Comparison of ENCODE assay signal across 32 mouse cellular contexts in genomic region chr10:127317277-127317676, GRCm38 (mm10). TPM values are rescaled to one million over a fixed set of nuclear protein-coding genes. Genes with fewer than 3 reads are reported as not detected.
DNase-seq lines count a peak whose midpoint lies in the region; ATAC-seq and TF ChIP-seq lines count a peak whose summit lies in the region.
"Had no signal": no experiment of that assay in that cellular context is flagged by ENCODE, and none has a peak within 500 bp of the region (broad histone marks: within the 10 kb centered on the region; RNA-seq: fewer than 3 reads in every experiment).

No protein-coding gene starts in this region.

- 0 out of 4 replicates have a peak, but pooled peaks of 1 of the 2 experiments have one; percentile 24 for TF ChIP-seq POLR2A in MEL (IDR thresholded peaks at IDR 0.05; ENCODE audit: control insufficient read depth in 1 of 2, insufficient read depth in 1 of 2, low read depth in 1 of 2, low read length in 2 of 2, poor library complexity in 1 of 2)

- H3K9me3 ChIP-seq in G1E (replicated peaks), result peaks cover 4% of the 10 kb centered on the region; the same call in 1 of the 2 replicates
- H3K9me3 ChIP-seq in MEL (replicated peaks; ENCODE audit: insufficient read depth, low read length), result no peaks in the 10 kb centered on the region
- no peaks in the 10 kb centered on the region for H3K9me3 ChIP-seq in liver, embryonic 13.5 days (replicated peaks)
- H3K9me3 ChIP-seq in liver, embryonic 16.5 days (replicated peaks; ENCODE audit: control insufficient read depth, low read length), result no peaks in the 10 kb centered on the region
- H3K9me3 ChIP-seq: embryonic facial prominence, embryonic 13.5 days; forebrain, embryonic 12.5 days; forebrain, embryonic 15.5 days; hindbrain, embryonic 12.5 days; hindbrain, embryonic 15.5 days had no signal

- TF ChIP-seq EP300 in MEL (IDR thresholded peaks at IDR 0.05; ENCODE audit: low read depth in 1 of 2, low read length in 2 of 2), result peak; percentile 75 to 84; a peak in 3 of 4 replicates

- ATAC-seq in G1E (ENCODE audit: extremely low read depth, insufficient number of reproducible peaks, low FRiP score, poor library complexity, severe bottlenecking), result peak; percentile 93
- peak; percentile 82 for ATAC-seq in liver, embryonic 13.5 days (ENCODE audit: low read depth)
- ATAC-seq in liver, embryonic 16.5 days (ENCODE audit: low read depth), result peak; percentile 82
- ATAC-seq: CD4-positive, CD25-positive, alpha-beta regulatory T cell, adult 4 months; forebrain, embryonic 15.5 days; Patski had no signal

- H3K4me3 ChIP-seq in G1E (ENCODE audit: low read depth, low read length), result no peak overlapping the region
- H3K4me3 ChIP-seq in MEL (ENCODE audit: control insufficient read depth in 1 of 2, insufficient read depth in 1 of 2, low read depth in 2 of 2, low read length in 2 of 2), result no peak overlapping the region
- H3K4me3 ChIP-seq in liver, embryonic 13.5 days (replicated peaks), result no peak overlapping the region
- H3K4me3 ChIP-seq in liver, embryonic 16.5 days (ENCODE audit: low read depth, low read length), result no peak overlapping the region
- H3K4me3 ChIP-seq: embryonic facial prominence, embryonic 13.5 days; erythroblast, embryonic 14.5 days; forebrain, embryonic 12.5 days; forebrain, embryonic 15.5 days; hindbrain, embryonic 12.5 days; hindbrain, embryonic 15.5 days had no signal

- DNase-seq in G1E (ENCODE audit: low spot score) (no peak), MEL (ENCODE audit: low read depth, low spot score) (peak; percentile 77)
- DNase-seq in liver, embryonic 13.5 days, result no peak
- DNase-seq in gastrocnemius, postnatal 4 days (ENCODE audit: low spot score in 2 of 2), result no peak
- no peak for DNase-seq in heart, postnatal 4 days
- DNase-seq in urinary bladder, postnatal 4 days (ENCODE audit: low spot score in 2 of 2), result no peak
- no peak for DNase-seq in right cerebral cortex, adult 18-20 months
- DNase-seq: adrenal gland, postnatal 10 days; cerebellum, adult 11 months; cerebellum, adult 2 months; cerebellum, adult 9-11 months; cerebellum, postnatal 25 days; gastrocnemius, postnatal 25 days had no signal

- peak overlapping the region; percentile 94 for H3K27ac ChIP-seq in MEL (ENCODE audit: control insufficient read depth, low read depth, low read length)
- peak overlapping the region; percentile 73 for H3K27ac ChIP-seq in liver, embryonic 13.5 days
- H3K27ac ChIP-seq in liver, embryonic 16.5 days (ENCODE audit: low read length), result no peak overlapping the region
- H3K27ac ChIP-seq: embryonic facial prominence, embryonic 13.5 days; forebrain, embryonic 12.5 days; forebrain, embryonic 15.5 days; hindbrain, embryonic 12.5 days; hindbrain, embryonic 15.5 days had no signal

- no peak for TF ChIP-seq RAD21 in MEL (IDR thresholded peaks at IDR 0.05; ENCODE audit: low read depth, low read length)

- TF ChIP-seq CTCF in G1E (IDR thresholded peaks at IDR 0.05; ENCODE audit: low read depth, low read length) (no peak), MEL (IDR thresholded peaks at IDR 0.05 in 2 of 3, conservative IDR thresholded peaks at IDR 0.05 in 1 of 3; ENCODE audit: control insufficient read depth in 1 of 3, insufficient read depth in 1 of 3, low read depth in 2 of 3, low read length in 3 of 3, poor library complexity in 1 of 3, severe bottlenecking in 1 of 3) (no peak)

- H3K27me3 ChIP-seq in G1E (ENCODE audit: insufficient read depth, low read length) (no peaks in the 10 kb centered on the region), MEL (ENCODE audit: control insufficient read depth in 1 of 2, insufficient read depth in 2 of 2, low read length in 2 of 2) (no peaks in the 10 kb centered on the region)
- no peaks in the 10 kb centered on the region for H3K27me3 ChIP-seq in liver, embryonic 13.5 days
- H3K27me3 ChIP-seq in liver, embryonic 16.5 days (ENCODE audit: control insufficient read depth, insufficient read depth, low read depth, low read length), result no peaks in the 10 kb centered on the region
- H3K27me3 ChIP-seq: forebrain, embryonic 15.5 days; hindbrain, embryonic 15.5 days; Patski had no signal

- peak overlapping the region; percentile 57; the same call in 1 of the 2 replicates for H3K9ac ChIP-seq in MEL (ENCODE audit: control insufficient read depth, low read depth, low read length, poor library complexity, severe bottlenecking)
- H3K9ac ChIP-seq in liver, embryonic 13.5 days, result no peak overlapping the region
- no peak overlapping the region for H3K9ac ChIP-seq in liver, embryonic 16.5 days (ENCODE audit: low read depth, low read length)
- H3K9ac ChIP-seq: embryonic facial prominence, embryonic 13.5 days; forebrain, embryonic 12.5 days; forebrain, embryonic 15.5 days; hindbrain, embryonic 12.5 days; hindbrain, embryonic 15.5 days had no signal

- H3K79me2 ChIP-seq in MEL (ENCODE audit: control insufficient read depth, insufficient read depth, low read length, poor library complexity), result no peaks in the 10 kb centered on the region

- peaks cover 75% of the 10 kb centered on the region for H3K4me1 ChIP-seq in G1E (ENCODE audit: insufficient read depth, low read depth, low read length)
- H3K4me1 ChIP-seq in MEL (ENCODE audit: control insufficient read depth in 1 of 2, insufficient read depth in 2 of 2, low read length in 2 of 2), result peaks cover 9 to 26% of the 10 kb centered on the region in 2 experiments
- peaks cover 44% of the 10 kb centered on the region for H3K4me1 ChIP-seq in liver, embryonic 13.5 days (replicated peaks)
- H3K4me1 ChIP-seq in liver, embryonic 16.5 days (ENCODE audit: control insufficient read depth, low read depth, low read length), result peaks cover 15% of the 10 kb centered on the region
- H3K4me1 ChIP-seq: forebrain, embryonic 12.5 days; forebrain, embryonic 15.5 days; hindbrain, embryonic 12.5 days had no signal

- WGBS in liver, embryonic 13.5 days (ENCODE audit: insufficient replicate concordance), result 14% methylated on average over 2 of the region's 2 CpGs
- WGBS in liver, embryonic 16.5 days (ENCODE audit: insufficient replicate concordance), result 21% methylated on average over 2 of the region's 2 CpGs

- H3K4me2 ChIP-seq in liver, embryonic 13.5 days, result no peak overlapping the region
- no peak overlapping the region for H3K4me2 ChIP-seq in liver, embryonic 16.5 days (ENCODE audit: low read depth, low read length)
- H3K4me2 ChIP-seq: embryonic facial prominence, embryonic 13.5 days; forebrain, embryonic 12.5 days; forebrain, embryonic 15.5 days; heart, embryonic 11.5 days; hindbrain, embryonic 12.5 days; hindbrain, embryonic 15.5 days had no signal

- H3K36me3 ChIP-seq in G1E (replicated peaks), result peaks cover 17% of the 10 kb centered on the region
- peaks cover 0 to 18% of the 10 kb centered on the region in 2 experiments; a peak in 2 of 4 replicates for H3K36me3 ChIP-seq in MEL (ENCODE audit: control insufficient read depth in 1 of 2, insufficient read depth in 2 of 2, low read length in 2 of 2)
- H3K36me3 ChIP-seq in liver, embryonic 13.5 days, result no peaks in the 10 kb centered on the region
- H3K36me3 ChIP-seq in liver, embryonic 16.5 days (ENCODE audit: control insufficient read depth, insufficient read depth), result no peaks in the 10 kb centered on the region
- H3K36me3 ChIP-seq: embryonic facial prominence, embryonic 13.5 days; forebrain, embryonic 12.5 days; forebrain, embryonic 15.5 days; hindbrain, embryonic 12.5 days; hindbrain, embryonic 15.5 days had no signal

RNA-seq across cellular contexts. Expression of gene Arhgap9, which starts 4.5 kb away (rescaled TPM):
- total RNA-seq in G1E (2014; fragmentation: Nextera tagmentation), result 43.3 and 43.7 TPM in 2 replicates
- total RNA-seq in G1E (2017), result 89.2 and 100 TPM in 2 replicates
- polyA plus RNA-seq in G1E (2012), result 54.8 and 59.5 TPM in 2 replicates
- 24.4 and 27.7 TPM in 2 replicates for total RNA-seq in MEL (2012; rRNA removed)
- polyA plus RNA-seq in MEL (2012; ENCODE audit: insufficient read depth in 1 of 2, insufficient read length in 2 of 2, low read depth in 1 of 2, low replicate concordance in 2 of 2, missing spikeins in 1 of 2), result 10 to 100 TPM in 1 of 2 experiments, not detected in 1; 41.1 TPM
- 14.0 and 15.1 TPM in 2 replicates for polyA plus RNA-seq in liver, embryonic 13.5 days (2015; fragmentation: Nextera tagmentation; extraction: Ambion mirVana)
- polyA plus RNA-seq in liver, embryonic 16.5 days (2015; fragmentation: Nextera tagmentation; extraction: Ambion mirVana), result 12.2 and 13.2 TPM in 2 replicates
- total RNA-seq in gastrocnemius, postnatal 4 days (2021), result 1 to 10 TPM; 2.8 to 3.9 TPM
- 1 to 10 TPM; 2.0 to 2.9 TPM for total RNA-seq in heart, postnatal 4 days (2021)
- polyA plus RNA-seq: Patski had no signal

RNA-seq across cellular contexts. Expression of gene Mars, which starts 5.7 kb away (rescaled TPM):
- total RNA-seq in G1E (2014; fragmentation: Nextera tagmentation), result 97.3 and 102 TPM in 2 replicates
- total RNA-seq in G1E (2017), result 109 and 144 TPM in 2 replicates
- 104 and 108 TPM in 2 replicates for polyA plus RNA-seq in G1E (2012)
- 147 and 162 TPM in 2 replicates for total RNA-seq in MEL (2012; rRNA removed)
- 100 to 1,000 TPM in 1 of 2 experiments, not detected in 1; 195 TPM for polyA plus RNA-seq in MEL (2012; ENCODE audit: insufficient read depth in 1 of 2, insufficient read length in 2 of 2, low read depth in 1 of 2, low replicate concordance in 2 of 2, missing spikeins in 1 of 2)
- 150 and 166 TPM in 2 replicates for polyA plus RNA-seq in liver, embryonic 13.5 days (2015; fragmentation: Nextera tagmentation; extraction: Ambion mirVana)
- 100 and 109 TPM in 2 replicates for polyA plus RNA-seq in liver, embryonic 16.5 days (2015; fragmentation: Nextera tagmentation; extraction: Ambion mirVana)
- total RNA-seq in gastrocnemius, postnatal 4 days (2021), result 10 to 100 TPM; 47.5 to 48.0 TPM
- 10 to 100 TPM; 49.6 to 50.1 TPM for total RNA-seq in heart, postnatal 4 days (2021)

RNA-seq across cellular contexts. Expression of gene Gli1, which starts 24.5 kb away (rescaled TPM):
- total RNA-seq in G1E (2014; fragmentation: Nextera tagmentation) (0.23 and 0.24 TPM in 2 replicates), G1E (2017) (0.11 TPM in 1 of 2 replicates, not detected in the other), MEL (2012; rRNA removed) (1.3 and 1.4 TPM in 2 replicates)
- polyA plus RNA-seq in G1E (2012) (0.15 and 0.18 TPM in 2 replicates), MEL (2012; ENCODE audit: insufficient read depth in 1 of 2, insufficient read length in 2 of 2, low read depth in 1 of 2, low replicate concordance in 2 of 2, missing spikeins in 1 of 2) (1 to 10 TPM in 1 of 2 experiments, not detected in 1; 8.0 TPM)
- polyA plus RNA-seq in liver, embryonic 13.5 days (2015; fragmentation: Nextera tagmentation; extraction: Ambion mirVana), result 0.21 and 0.31 TPM in 2 replicates
- 0.15 and 0.21 TPM in 2 replicates for polyA plus RNA-seq in liver, embryonic 16.5 days (2015; fragmentation: Nextera tagmentation; extraction: Ambion mirVana)
- total RNA-seq in gastrocnemius, postnatal 4 days (2021), result 10 to 100 TPM in 1 of 2 experiments, 1 to 10 TPM in 1; 9.0 to 11.8 TPM
- total RNA-seq in heart, postnatal 4 days (2021), result 1 to 10 TPM; 4.0 to 4.1 TPM
- total RNA-seq: common myeloid progenitor, adult 5-6 weeks; granulocyte monocyte progenitor cell, adult 5-6 weeks had no signal
- polyA plus RNA-seq: erythroblast, embryonic 14.5 days had no signal

RNA-seq across cellular contexts. Expression of gene Mbd6, which starts 28.5 kb away (rescaled TPM):
- total RNA-seq in G1E (2014; fragmentation: Nextera tagmentation) (107 and 121 TPM in 2 replicates), G1E (2017) (4.1 and 6.6 TPM in 2 replicates), MEL (2012; rRNA removed) (4.2 and 5.0 TPM in 2 replicates)
- polyA plus RNA-seq in G1E (2012) (239 and 302 TPM in 2 replicates), MEL (2012; ENCODE audit: insufficient read depth in 1 of 2, insufficient read length in 2 of 2, low read depth in 1 of 2, low replicate concordance in 2 of 2, missing spikeins in 1 of 2) (10 to 100 TPM in 1 of 2 experiments, not detected in 1; 44.8 TPM)
- polyA plus RNA-seq in liver, embryonic 13.5 days (2015; fragmentation: Nextera tagmentation; extraction: Ambion mirVana), result 5.9 and 6.5 TPM in 2 replicates
- 5.7 and 6.5 TPM in 2 replicates for polyA plus RNA-seq in liver, embryonic 16.5 days (2015; fragmentation: Nextera tagmentation; extraction: Ambion mirVana)
- total RNA-seq in gastrocnemius, postnatal 4 days (2021), result 10 to 100 TPM; 34.2 to 41.9 TPM
- total RNA-seq in heart, postnatal 4 days (2021), result 10 to 100 TPM; 41.7 to 43.2 TPM

RNA-seq across cellular contexts. Expression of gene Inhbe, which starts 36.9 kb away (rescaled TPM):
- not detected in 2 replicates for total RNA-seq in G1E (2014; fragmentation: Nextera tagmentation)
- total RNA-seq in G1E (2017), result 0.06 and 0.11 TPM in 2 replicates
- 0.01 TPM in 2 replicates for polyA plus RNA-seq in G1E (2012)
- total RNA-seq in MEL (2012; rRNA removed), result not detected in 2 replicates
- polyA plus RNA-seq in MEL (2012; ENCODE audit: insufficient read depth in 1 of 2, insufficient read length in 2 of 2, low read depth in 1 of 2, low replicate concordance in 2 of 2, missing spikeins in 1 of 2), result under 1 TPM in 1 of 2 experiments, not detected in 1; 0.03 TPM
- polyA plus RNA-seq in liver, embryonic 13.5 days (2015; fragmentation: Nextera tagmentation; extraction: Ambion mirVana), result 0.32 and 0.38 TPM in 2 replicates
- 0.78 and 0.99 TPM in 2 replicates for polyA plus RNA-seq in liver, embryonic 16.5 days (2015; fragmentation: Nextera tagmentation; extraction: Ambion mirVana)
- under 1 TPM in 1 of 2 experiments, not detected in 1; 0.08 TPM for total RNA-seq in gastrocnemius, postnatal 4 days (2021)
- total RNA-seq in heart, postnatal 4 days (2021), result not detected
- total RNA-seq: adrenal gland, adult 18-20 months; common myeloid progenitor, adult 5-6 weeks; gastrocnemius, adult 8-10 months; gastrocnemius, postnatal 25 days; granulocyte monocyte progenitor cell, adult 5-6 weeks; heart, adult 8-10 months; heart, postnatal 25 days had no signal
- polyA plus RNA-seq: C2C12; CD4-positive, CD25-positive, alpha-beta regulatory T cell, adult 4 months; cerebellum, adult 2 months; erythroblast, embryonic 14.5 days; forebrain, embryonic 12.5 days; forebrain, embryonic 15.5 days; heart, embryonic 11.5 days; heart, embryonic 14.5 days; heart, postnatal 0 days had no signal
